Mouse (Mus musculus) MEL (cell line): Measurements from ENCODE around the gene Mterf2.

Experiments used
- BHLHE40 ChIP-seq: IDR thresholded peaks from 2 replicates; pipeline ENCODE4 v1.6.1; 2012; ENCODE audit warnings: low read depth, mild to moderate bottlenecking, inconsistent platforms, low read length, improper control_type of control experiment, borderline replicate concordance
- CTCF ChIP-seq, 3 experiments: IDR thresholded peaks in 2 of 3; conservative IDR thresholded peaks in 1 of 3; 2 replicates each; pipeline ENCODE4 v1.5.1; 2011 to 2012; ENCODE audit warnings: low read length in 3 of 3, low read depth in 2 of 3, mild to moderate bottlenecking in 2 of 3, improper control_type of control experiment in 1 of 3, inconsistent platforms in 1 of 3, mixed read lengths in 1 of 3, moderate library complexity in 1 of 3; ENCODE audit not compliant: control insufficient read depth in 1 of 3, insufficient read depth in 1 of 3, poor library complexity in 1 of 3, severe bottlenecking in 1 of 3
- E2F4 ChIP-seq: IDR thresholded peaks from 2 replicates; pipeline ENCODE4 v1.6.1; 2011; ENCODE audit warnings: low read depth, low read length, improper control_type of control experiment, borderline replicate concordance
- GATA1 ChIP-seq: IDR thresholded peaks from 2 replicates; pipeline ENCODE4 v1.6.1; 2011; ENCODE audit warnings: low read depth, low read length, improper control_type of control experiment
- KAT2A ChIP-seq: conservative IDR thresholded peaks from 2 replicates; pipeline ENCODE4 v1.6.1; 2012; ENCODE audit warnings: low read depth, low read length, improper control_type of control experiment, inconsistent platforms
- MEF2A ChIP-seq: IDR thresholded peaks from 2 replicates; pipeline ENCODE4 v1.6.1; 2014; ENCODE audit warnings: low read depth, mild to moderate bottlenecking, inconsistent platforms, low read length, improper control_type of control experiment; ENCODE audit not compliant: poor library complexity, insufficient replicate concordance, severe bottlenecking; ENCODE audit errors: extremely low read depth
- MYC ChIP-seq: IDR thresholded peaks from 2 replicates; pipeline ENCODE4 v1.6.1; 2011; ENCODE audit warnings: low read depth, mild to moderate bottlenecking, low read length, improper control_type of control experiment, moderate library complexity
- NELFE ChIP-seq: IDR thresholded peaks from 2 replicates; pipeline ENCODE4 v1.6.1; 2011; ENCODE audit warnings: low read depth, low read length, improper control_type of control experiment
- POLR2A ChIP-seq, 2 experiments: IDR thresholded peaks; 2 replicates each; pipeline ENCODE4 v1.6.1; 2011 to 2012; ENCODE audit warnings: low read length in 2 of 2, mild to moderate bottlenecking in 2 of 2, control low read depth in 1 of 2, improper control_type of control experiment in 1 of 2, low read depth in 1 of 2, moderate library complexity in 1 of 2; ENCODE audit not compliant: control insufficient read depth in 1 of 2, insufficient read depth in 1 of 2, poor library complexity in 1 of 2
- TBP ChIP-seq: IDR thresholded peaks from 2 replicates; pipeline ENCODE4 v1.8.0; 2011; ENCODE audit warnings: low read depth, low read length, improper control_type of control experiment
- TCF12 ChIP-seq: IDR thresholded peaks from 2 replicates; pipeline ENCODE4 v1.6.1; 2014; ENCODE audit warnings: low read depth, mild to moderate bottlenecking, inconsistent platforms, low read length, improper control_type of control experiment, moderate library complexity
- ZKSCAN1 ChIP-seq: IDR thresholded peaks from 2 replicates; pipeline ENCODE4 v1.6.1; 2012; ENCODE audit warnings: low read depth, mild to moderate bottlenecking, inconsistent platforms, low read length, improper control_type of control experiment, moderate library complexity

- TF ChIP-seq POLR2A (IDR thresholded peaks at IDR 0.05; ENCODE audit: control insufficient read depth in 1 of 2, insufficient read depth in 1 of 2, low read depth in 1 of 2, low read length in 2 of 2, poor library complexity in 1 of 2) (no peak), E2F4 (no peak), TBP (no peak), ZKSCAN1 (no peak), MEF2A (no peak), MYC (no peak), GATA1 (no peak), CTCF (IDR thresholded peaks at IDR 0.05 in 2 of 3, conservative IDR thresholded peaks at IDR 0.05 in 1 of 3; ENCODE audit: control insufficient read depth in 1 of 3, insufficient read depth in 1 of 3, low read depth in 2 of 3, low read length in 3 of 3, poor library complexity in 1 of 3, severe bottlenecking in 1 of 3) (no peak), BHLHE40 (no peak), TCF12 (no peak), KAT2A (no peak), NELFE (no peak)
Measured at GRCm38 (mm10) chr10:85071605-85072152, 56.1 kb downstream of the Mterf2 start.
